Mouse (Mus musculus) lung, postnatal 0 days (tissue): ENCODE data around the gene Paqr6.

ENCODE experiments used
- CTCF ChIP-seq: IDR thresholded peaks from 2 replicates; pipeline ENCODE4 v1.5.1; 2016; ENCODE audit warnings: antibody characterized with exemption, mild to moderate bottlenecking
- EP300 ChIP-seq: IDR thresholded peaks from 2 replicates; pipeline ENCODE4 v1.6.1; 2016; ENCODE audit warnings: antibody characterized with exemption, mild to moderate bottlenecking, control low read depth

DNA sequence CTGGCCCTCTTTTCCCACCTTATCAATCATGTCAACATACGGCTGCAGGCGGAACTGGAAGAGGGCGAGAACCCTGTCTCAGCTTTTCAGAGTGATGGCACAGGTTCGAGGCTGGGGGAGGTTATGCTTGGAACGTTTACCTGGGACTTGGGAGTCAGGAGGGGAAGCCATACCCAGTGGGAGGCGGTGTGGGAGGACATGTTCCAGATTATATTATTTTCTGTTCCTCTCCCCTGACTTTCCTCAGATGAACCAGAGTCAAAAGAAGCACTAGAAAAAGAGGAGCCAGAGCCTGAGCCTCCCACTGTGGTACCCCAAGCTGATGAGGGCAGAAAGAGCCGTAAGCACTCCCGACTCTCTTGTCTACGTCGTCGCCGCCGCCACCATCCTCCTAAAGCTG, 13.7 kb upstream of the Paqr6 start:
- TF ChIP-seq CTCF (no peak), EP300 (no peak)
